Mouse (Mus musculus) heart, adult 2 months (tissue): Measurements from ENCODE around the gene Slc16a1. TPM values are rescaled to one million over a fixed set of nuclear protein-coding genes. Genes with fewer than 3 reads are reported as not detected.
A peak's percentile ranks its signal among the peaks of the same experiment; 100 is the strongest.

Source experiments
- DNase-seq, 2 experiments: peaks; one replicate each; pipeline ENCODE4 v3.0.0; 2021
- H3K27ac ChIP-seq: fragments of 200-600 bp; 2 replicates; pipeline ENCODE4 v1.8.1; 2022
- H3K27me3 ChIP-seq: fragments of 200-500 bp; 2 replicates; pipeline ENCODE4 v1.6.1; 2012; ENCODE audit warnings: mild to moderate bottlenecking, low read length, inconsistent platforms, mixed read lengths; ENCODE audit not compliant: control insufficient read depth, insufficient read depth
- H3K36me3 ChIP-seq: fragments of 200-500 bp; 2 replicates; pipeline ENCODE4 v1.6.1; 2012; ENCODE audit warnings: low read length, inconsistent platforms; ENCODE audit not compliant: control insufficient read depth, insufficient read depth
- H3K4me1 ChIP-seq: fragments of 200-500 bp; 2 replicates; pipeline ENCODE4 v1.6.1; 2011; ENCODE audit warnings: low read length; ENCODE audit not compliant: control insufficient read depth, insufficient read depth
- H3K4me3 ChIP-seq: fragments of 200-600 bp; 2 replicates; pipeline ENCODE4 v1.8.1; 2022
- H3K79me2 ChIP-seq: fragments of 200-500 bp; replicated peaks from 2 replicates; pipeline ENCODE4 v1.6.1; 2012; ENCODE audit warnings: mild to moderate bottlenecking, inconsistent platforms, low read length, moderate library complexity, mixed read lengths; ENCODE audit not compliant: control insufficient read depth, insufficient read depth
- H3K9ac ChIP-seq: fragments of 200-500 bp; 2 replicates; pipeline ENCODE4 v1.6.1; 2012; ENCODE audit warnings: low read depth, mild to moderate bottlenecking, control low read depth, inconsistent platforms, low read length, mixed read lengths
- CTCF ChIP-seq: fragments of 200-600 bp; IDR thresholded peaks from 2 replicates; pipeline ENCODE4 v1.8.1; 2022; ENCODE audit warnings: antibody characterized with exemption, mild to moderate bottlenecking, moderate library complexity
- EP300 ChIP-seq: fragments of 200-500 bp; IDR thresholded peaks from 2 replicates; pipeline ENCODE4 v1.6.1; 2011; ENCODE audit warnings: low read depth, low read length, control low read depth; ENCODE audit not compliant: insufficient read depth
- POLR2A ChIP-seq: fragments of 200-500 bp; IDR thresholded peaks from 2 replicates; pipeline ENCODE4 v1.6.1; 2011; ENCODE audit warnings: mild to moderate bottlenecking, low read depth, low read length, control low read depth; ENCODE audit not compliant: insufficient read depth
- WGBS: fragments of 180-500 bp; shearing (Covaris S2); methylation state at CpG from one replicate; pipeline ENCODE4 v1.1.7; 2018; 5-methylcytosine and 5-hydroxymethylcytosine counted together
- intact Hi-C: fragments of 180-260 bp; cut with DNase I; formaldehyde crosslinking; loops from one replicate; pipeline ENCODE4 v1.15.1; 2025
- polyA plus RNA-seq: library from polyadenylated mRNA; depleted of rRNA; stranded (reverse); fragments of >200 nt; gene quantifications from 2 replicates; pipeline ENCODE4 v1.2.3, GENCODE M21; 2012
- total RNA-seq, 2 experiments: library from RNA; stranded (reverse); gene quantifications; 2 replicates each; pipeline ENCODE4 v1.2.3; 2021

Gene Slc16a1
- total and polyA plus RNA-seq, 3 experiments, result 91.9 to 177 (median 157) TPM

DNA sequence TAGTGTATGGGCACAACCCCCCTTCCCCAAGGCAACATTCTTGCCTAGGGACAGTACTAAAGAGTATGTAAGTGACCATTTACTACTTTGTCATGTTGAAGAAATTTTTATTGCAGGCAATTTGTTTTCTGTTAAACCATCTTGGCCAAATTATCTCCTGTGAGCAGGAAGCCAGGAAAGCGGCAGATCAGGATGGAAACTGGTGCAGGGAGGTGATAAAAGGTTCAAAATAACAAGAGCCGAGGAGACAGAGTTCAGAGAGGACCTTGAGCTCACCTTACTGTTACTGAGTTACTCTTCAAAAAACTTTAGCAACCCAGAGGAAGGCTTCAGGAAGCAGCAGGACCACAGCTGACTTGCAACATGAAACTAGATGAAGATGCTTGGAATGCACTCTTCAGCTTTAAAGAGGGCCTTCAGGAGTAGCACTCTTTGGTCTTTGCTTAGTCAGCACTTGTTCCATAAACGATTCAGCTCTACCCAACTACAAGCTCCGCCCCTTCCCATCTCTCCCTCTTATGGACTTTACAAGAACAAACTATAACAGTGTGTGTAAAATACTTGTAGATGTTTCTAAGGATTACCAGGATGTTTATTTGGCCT lies 5.8 kb upstream of the Slc16a1 start:
- 46% methylated on average over 4 of the region's 4 CpGs for WGBS
- intact Hi-C loops, result no loop called here
- H3K36me3 ChIP-seq, result no peaks in the 10 kb centered on the region
- H3K9ac ChIP-seq, result no peak overlapping the region
- H3K27ac ChIP-seq, result no peak overlapping the region
- no peaks in the 10 kb centered on the region for H3K27me3 ChIP-seq
- H3K4me3 ChIP-seq, result no peak overlapping the region
- H3K4me1 ChIP-seq, result peaks cover 1% of the 10 kb centered on the region; the same call in 1 of the 2 replicates
- TF ChIP-seq POLR2A (no peak), EP300 (no peak), CTCF (no peak)
- H3K79me2 ChIP-seq, result no peaks in the 10 kb centered on the region
- DNase-seq, result no peak

DNA sequence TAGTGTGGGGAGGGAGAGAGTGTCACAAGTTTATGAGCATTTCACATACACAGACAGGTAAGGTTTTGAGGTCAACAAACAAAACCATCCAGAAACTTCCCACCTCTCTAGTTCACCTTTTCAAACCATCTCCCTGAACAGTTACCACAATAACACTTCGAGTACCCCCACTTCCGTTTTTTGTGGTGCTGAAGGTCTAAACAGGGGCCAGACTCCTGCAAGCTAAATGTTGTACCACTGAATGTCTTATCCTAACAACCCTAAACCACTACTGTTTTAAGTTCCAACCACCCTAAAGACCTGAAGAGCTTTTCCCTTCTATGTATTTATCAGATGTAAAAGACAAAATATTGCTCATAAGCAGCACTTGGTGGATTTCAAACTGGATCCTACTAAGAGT lies 2.0 kb upstream of the Slc16a1 start:
- DNase-seq, result no peak
- Histone ChIP-seq H3K36me3 (no peaks in the 10 kb centered on the region; the same call in 1 of the 2 replicates), H3K79me2 (no peaks in the 10 kb centered on the region), H3K27ac (no peak overlapping the region), H3K4me3 (no peak overlapping the region), H3K9ac (no peak overlapping the region), H3K27me3 (no peaks in the 10 kb centered on the region), H3K4me1 (peaks cover 3% of the 10 kb centered on the region)
- TF ChIP-seq EP300 (no peak), POLR2A (no peak), CTCF (no peak)
- 82% methylated on average over 2 of the region's 2 CpGs for WGBS
- intact Hi-C loops, result no loop called here

DNA sequence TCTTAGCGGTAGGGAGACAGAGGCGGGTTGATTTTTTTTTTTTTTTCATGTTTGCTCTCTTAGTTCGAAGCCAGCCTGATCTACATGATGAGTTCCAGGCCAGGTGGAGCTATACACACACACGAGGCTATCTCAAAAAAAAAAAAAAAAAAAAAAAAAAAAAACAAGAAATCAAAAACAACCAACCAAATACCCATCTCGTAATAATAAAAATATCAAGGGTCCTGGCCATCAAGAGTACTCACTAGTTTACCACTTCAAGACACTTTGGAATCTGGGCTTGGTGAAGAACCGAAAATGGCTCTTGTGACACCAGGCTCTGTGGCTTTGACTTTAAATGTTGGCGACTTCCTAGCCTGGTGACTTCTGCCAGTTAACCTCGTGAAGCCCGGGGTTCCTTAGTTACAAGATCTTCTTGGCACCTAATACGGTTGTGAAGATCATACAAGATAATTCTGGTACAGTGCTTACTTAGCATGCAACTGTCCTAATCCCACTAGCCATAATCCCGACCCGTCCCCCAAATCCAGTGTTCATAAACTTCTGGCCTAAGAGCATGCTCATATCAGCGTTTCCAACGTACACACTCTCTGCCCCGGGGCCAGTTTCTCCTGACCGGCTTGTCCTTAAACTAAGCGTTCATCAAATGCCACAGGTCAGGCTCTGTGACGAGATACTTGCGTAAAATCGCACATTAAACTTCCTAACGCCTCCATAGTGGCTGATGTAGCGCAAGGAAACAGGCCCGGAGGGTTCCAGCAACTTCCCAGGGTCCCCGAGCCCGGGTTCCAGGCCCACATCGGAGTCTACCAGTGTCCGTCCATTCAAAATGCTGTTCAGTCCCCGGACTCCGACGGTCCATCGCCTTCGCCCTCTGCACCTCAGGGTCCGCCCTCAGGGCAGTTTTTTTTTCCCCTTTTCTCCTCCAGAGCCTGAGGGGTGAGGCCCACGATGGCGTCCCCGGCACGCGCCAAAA lies 753 bp upstream of the Slc16a1 start:
- DNase-seq, result peak in 1 of 2 experiments; percentile 36
- TF ChIP-seq CTCF (no peak), EP300 (no peak), POLR2A (no peak)
- Histone ChIP-seq H3K4me1 (peaks cover 3% of the 10 kb centered on the region), H3K4me3 (peak overlapping the region; percentile 72), H3K36me3 (no peaks in the 10 kb centered on the region; the same call in 1 of the 2 replicates), H3K27ac (peak overlapping the region; percentile 97), H3K9ac (peak overlapping the region; percentile 87), H3K27me3 (no peaks in the 10 kb centered on the region), H3K79me2 (no peaks in the 10 kb centered on the region)
- intact Hi-C loops, result loop anchor here (2.0 kb wide), 1 partner anchor 127 kb away; the partner anchor contains the start of gene Lrig2
- 14% methylated on average over 38 of the region's 38 CpGs for WGBS

DNA sequence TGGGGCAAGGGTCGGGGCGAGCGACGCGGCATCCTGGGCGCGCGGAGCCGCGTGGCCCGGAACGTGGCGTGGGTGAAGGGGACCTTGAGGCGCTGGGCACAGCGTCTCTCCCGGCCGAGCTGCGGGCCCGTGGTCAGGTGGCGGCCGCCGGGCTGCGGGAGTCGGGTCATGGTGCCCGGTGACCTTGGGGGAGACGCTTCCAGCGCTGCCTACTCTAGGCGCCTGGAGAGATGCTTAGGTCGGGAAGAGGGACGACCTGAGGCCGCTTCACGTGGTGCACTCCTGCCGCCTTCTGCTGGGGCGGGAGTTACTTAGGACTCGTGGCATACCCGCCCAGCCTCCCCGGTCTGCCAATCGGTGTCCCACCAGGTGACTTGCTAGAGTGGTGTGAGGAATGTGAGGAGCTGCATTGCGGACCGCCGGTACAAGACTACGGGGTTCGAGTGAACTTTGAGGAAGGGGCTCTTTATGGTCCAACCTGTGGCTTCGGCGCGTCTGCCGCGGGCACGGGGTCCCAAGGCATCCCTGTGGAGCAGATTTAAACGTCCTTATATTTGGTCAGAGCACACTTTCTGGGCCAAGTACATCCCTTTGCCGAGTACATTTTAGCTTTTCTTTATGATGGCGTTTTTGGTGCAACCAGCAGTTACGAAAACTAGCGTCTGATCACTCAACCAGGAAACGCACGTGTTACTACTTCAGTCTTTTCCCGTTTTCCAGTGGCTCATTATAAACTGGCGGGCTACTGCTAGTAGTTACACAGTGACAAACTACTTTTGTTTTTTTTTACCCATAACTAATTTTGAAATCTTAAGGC lies 672 bp downstream of the Slc16a1 start:
- Histone ChIP-seq H3K4me1 (peaks cover 3% of the 10 kb centered on the region), H3K9ac (peak overlapping the region; percentile 87), H3K27ac (peak overlapping the region; percentile 97), H3K36me3 (no peaks in the 10 kb centered on the region; the same call in 1 of the 2 replicates), H3K4me3 (peak overlapping the region; percentile 72), H3K79me2 (no peaks in the 10 kb centered on the region), H3K27me3 (no peaks in the 10 kb centered on the region)
- peak; percentile 70 to 76 for DNase-seq
- intact Hi-C loops, result loop anchor here (2.0 kb wide), 1 partner anchor 128 kb away; the partner anchor contains the start of gene Lrig2
- no peak; the same call in 1 of the 2 replicates for TF ChIP-seq POLR2A
- TF ChIP-seq EP300, result no peak
- TF ChIP-seq CTCF, result no peak
- 2% methylated on average over 58 of the region's 58 CpGs for WGBS

DNA sequence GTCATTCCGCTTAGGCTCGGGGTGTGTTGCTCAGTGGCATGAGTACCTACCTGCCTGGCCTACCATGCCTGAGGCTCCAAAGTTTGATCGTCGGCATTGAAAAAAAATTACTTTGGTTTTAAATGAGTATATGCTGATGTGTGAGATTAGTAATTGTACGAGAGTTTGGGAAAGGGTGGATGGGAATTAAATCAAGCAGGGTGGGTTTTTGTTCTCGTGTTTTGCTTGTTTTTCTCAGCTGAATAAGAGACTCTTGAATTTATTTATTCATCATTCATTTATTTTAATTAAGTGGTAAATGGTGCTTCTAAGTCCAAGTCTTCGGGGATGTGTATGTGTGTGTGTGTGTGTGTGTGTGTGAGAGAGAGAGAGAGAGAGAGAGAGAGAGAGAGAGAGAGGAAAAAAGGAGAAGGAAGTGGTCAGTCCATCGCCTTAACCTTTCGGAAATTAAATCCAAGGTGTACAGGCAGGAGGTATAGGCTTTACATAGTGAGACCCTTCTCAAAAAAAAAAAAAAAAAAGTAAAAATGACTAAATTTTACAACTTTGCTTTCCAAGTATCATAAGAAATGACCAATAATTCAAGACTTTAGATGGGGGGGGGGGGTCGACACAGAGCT lies 1.4 kb downstream of the Slc16a1 start:
- Histone ChIP-seq H3K9ac (no peak overlapping the region), H3K4me3 (peak overlapping the region; percentile 72), H3K27me3 (no peaks in the 10 kb centered on the region), H3K79me2 (no peaks in the 10 kb centered on the region), H3K27ac (peak overlapping the region; percentile 97), H3K4me1 (peaks cover 3% of the 10 kb centered on the region), H3K36me3 (no peaks in the 10 kb centered on the region; the same call in 1 of the 2 replicates)
- intact Hi-C loops, result loop anchor here (2.0 kb wide), 1 partner anchor 129 kb away; the partner anchor contains the start of gene Lrig2
- DNase-seq, result no peak
- WGBS, result 49% methylated on average over 10 of the region's 10 CpGs
- TF ChIP-seq CTCF (no peak), EP300 (no peak), POLR2A (no peak)
